Mouse (Mus musculus) testis, adult 2 months (tissue): ENCODE data around the gene Prlh.

Source experiments
- CTCF ChIP-seq: fragments of 200-500 bp; IDR thresholded peaks from 2 replicates; pipeline ENCODE4 v1.5.1; 2012; ENCODE audit warnings: low read depth, mild to moderate bottlenecking, inconsistent platforms, low read length, moderate library complexity; ENCODE audit not compliant: control insufficient read depth, insufficient read depth, insufficient replicate concordance
- POLR2A ChIP-seq: fragments of 200-500 bp; IDR thresholded peaks from 2 replicates; pipeline ENCODE4 v1.6.1; 2012; ENCODE audit warnings: low read depth, mild to moderate bottlenecking, inconsistent platforms, low read length, moderate library complexity; ENCODE audit not compliant: control insufficient read depth

DNA sequence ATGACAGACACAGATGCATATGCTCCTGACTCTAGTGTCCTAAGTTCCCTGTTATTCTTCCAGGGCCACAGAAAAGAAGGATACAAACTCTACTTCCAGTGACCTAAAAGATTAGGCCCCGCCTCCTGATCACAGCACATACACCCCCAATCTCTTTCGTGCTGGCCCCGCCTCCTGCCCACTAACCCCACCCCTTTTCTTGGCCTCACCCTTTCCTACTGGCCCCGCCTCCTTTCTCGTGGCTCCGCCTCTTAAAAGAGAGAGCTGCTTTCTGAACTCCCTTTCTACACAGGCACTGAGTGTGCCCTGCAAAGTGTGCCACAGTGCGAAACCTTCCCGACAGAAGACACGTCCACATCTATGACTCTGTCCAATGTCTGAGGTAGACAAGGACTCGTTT lies 7.7 kb upstream of the Prlh start:
- no peak for TF ChIP-seq CTCF
- TF ChIP-seq POLR2A = no peak
